Mouse (Mus musculus) spleen, adult 2 months (tissue): Measurements from ENCODE around the gene Gnl3l. TPM values are rescaled to one million over a fixed set of nuclear protein-coding genes. Genes with fewer than 3 reads are reported as not detected.

Source experiments
- DNase-seq, 2 experiments: peaks; one replicate each; pipeline versions ENCODE4 v3.0.0 to v3.0.0-alpha.2; 2012 to 2021; ENCODE audit warnings: low spot score in 2 of 2, low read depth in 1 of 2
- H3K27ac ChIP-seq: fragments of 200-500 bp; 2 replicates; pipeline ENCODE4 v1.5.1; 2012; ENCODE audit warnings: low read length, inconsistent platforms; ENCODE audit not compliant: insufficient read depth
- H3K27me3 ChIP-seq: fragments of 200-500 bp; 2 replicates; pipeline ENCODE4 v1.6.1; 2012; ENCODE audit warnings: mild to moderate bottlenecking, moderate library complexity, low read length, inconsistent platforms; ENCODE audit not compliant: control insufficient read depth, insufficient read depth
- H3K36me3 ChIP-seq: fragments of 200-500 bp; 2 replicates; pipeline ENCODE4 v1.6.1; 2012; ENCODE audit warnings: mild to moderate bottlenecking, low read length, inconsistent platforms; ENCODE audit not compliant: control insufficient read depth, insufficient read depth
- H3K4me1 ChIP-seq: fragments of 200-500 bp; 2 replicates; pipeline ENCODE4 v1.6.1; 2011; ENCODE audit warnings: inconsistent platforms; ENCODE audit not compliant: control insufficient read depth, insufficient read depth, insufficient read length
- H3K4me3 ChIP-seq: fragments of 200-500 bp; 2 replicates; pipeline ENCODE4 v1.5.1; 2011; ENCODE audit warnings: mild to moderate bottlenecking, inconsistent platforms; ENCODE audit not compliant: insufficient read depth, insufficient read length; ENCODE audit errors: extremely low read depth
- CTCF ChIP-seq: fragments of 200-500 bp; IDR thresholded peaks from 2 replicates; pipeline ENCODE4 v1.5.1; 2011; ENCODE audit warnings: mild to moderate bottlenecking, inconsistent platforms; ENCODE audit not compliant: insufficient read depth, insufficient read length, insufficient replicate concordance; ENCODE audit errors: extremely low read depth
- POLR2A ChIP-seq: fragments of 200-500 bp; IDR thresholded peaks from 2 replicates; pipeline ENCODE4 v1.6.1; 2011; ENCODE audit warnings: low read depth, low read length, inconsistent platforms
- WGBS: fragments of 180-500 bp; shearing (Covaris S2); methylation state at CpG from one replicate; pipeline ENCODE4 v1.1.7; 2018; 5-methylcytosine and 5-hydroxymethylcytosine counted together
- polyA plus RNA-seq: library from polyadenylated mRNA; depleted of rRNA; stranded (reverse); fragments of >200 nt; gene quantifications from 2 replicates; pipeline ENCODE4 v1.2.3, GENCODE M21; 2012

Gnl3l gene
- polyA plus RNA-seq, 1 experiment: 6.0 TPM

DNA sequence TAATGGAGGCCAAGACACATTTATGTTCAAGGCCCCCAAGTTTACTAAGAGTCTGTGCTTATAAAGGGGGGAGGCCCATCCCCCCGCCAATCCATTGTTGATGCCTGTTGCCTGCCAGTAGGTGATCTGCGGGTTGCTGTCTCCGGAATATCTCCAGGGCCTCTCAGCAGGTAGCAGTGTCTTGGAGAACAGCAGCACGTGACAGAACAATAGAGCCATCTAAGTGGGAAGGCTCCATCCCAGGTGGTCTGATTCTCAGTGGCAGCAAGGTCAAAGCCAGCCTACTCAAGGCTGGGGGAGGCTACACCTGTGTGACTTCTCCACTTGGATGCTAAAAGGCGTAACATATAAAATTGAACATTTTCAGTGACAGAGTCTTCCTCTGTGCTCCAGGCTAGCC is 24.1 kb upstream of the Gnl3l start:
- DNase-seq: no peak
- no peaks in the 10 kb centered on the region for H3K4me1 ChIP-seq
- WGBS: 86% methylated on average over 5 of the region's 5 CpGs
- H3K27ac ChIP-seq: no peak overlapping the region
- no peak for TF ChIP-seq CTCF
- no peak for TF ChIP-seq POLR2A
- H3K36me3 ChIP-seq: no peaks in the 10 kb centered on the region
- no peaks in the 10 kb centered on the region for H3K27me3 ChIP-seq
- H3K4me3 ChIP-seq: no peak overlapping the region

- Histone ChIP-seq H3K4me1 (no peaks in the 10 kb centered on the region), H3K27me3 (no peaks in the 10 kb centered on the region), H3K27ac (no peak overlapping the region), H3K36me3 (no peaks in the 10 kb centered on the region), H3K4me3 (no peak overlapping the region)
- TF ChIP-seq POLR2A (no peak), CTCF (no peak)
- WGBS: 80% methylated on average over 3 of the region's 3 CpGs
- DNase-seq: no peak
Measured at GRCm38 (mm10) chrX:151031400-151031799, 14.3 kb upstream of the Gnl3l start.

DNA sequence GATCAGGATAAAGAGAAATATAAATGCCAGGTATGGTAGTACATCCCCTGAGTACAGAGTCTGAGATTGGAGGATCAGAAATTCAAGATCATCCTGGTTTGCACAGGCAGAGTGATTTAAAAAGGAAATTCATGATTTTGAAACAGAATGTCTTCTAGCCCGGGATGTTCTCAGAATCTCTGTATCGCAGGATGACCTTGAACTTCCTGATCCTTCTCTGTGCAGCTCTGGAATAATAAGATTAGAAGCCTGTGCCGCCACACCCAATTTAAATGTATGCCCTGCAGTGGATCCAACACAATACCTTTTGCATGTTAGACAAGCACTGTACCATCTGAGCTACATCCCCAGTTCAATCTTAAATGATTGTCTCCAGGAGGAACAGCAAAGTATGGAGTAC is 1.7 kb upstream of the Gnl3l start:
- TF ChIP-seq POLR2A (no peak), CTCF (no peak)
- no peak overlapping the region for H3K27ac ChIP-seq
- no peaks in the 10 kb centered on the region; the same call in 1 of the 2 replicates for H3K4me1 ChIP-seq
- H3K4me3 ChIP-seq: no peak overlapping the region
- 79% methylated on average over 3 of the region's 3 CpGs for WGBS
- no peaks in the 10 kb centered on the region for H3K27me3 ChIP-seq
- no peak for DNase-seq
- H3K36me3 ChIP-seq: no peaks in the 10 kb centered on the region

DNA sequence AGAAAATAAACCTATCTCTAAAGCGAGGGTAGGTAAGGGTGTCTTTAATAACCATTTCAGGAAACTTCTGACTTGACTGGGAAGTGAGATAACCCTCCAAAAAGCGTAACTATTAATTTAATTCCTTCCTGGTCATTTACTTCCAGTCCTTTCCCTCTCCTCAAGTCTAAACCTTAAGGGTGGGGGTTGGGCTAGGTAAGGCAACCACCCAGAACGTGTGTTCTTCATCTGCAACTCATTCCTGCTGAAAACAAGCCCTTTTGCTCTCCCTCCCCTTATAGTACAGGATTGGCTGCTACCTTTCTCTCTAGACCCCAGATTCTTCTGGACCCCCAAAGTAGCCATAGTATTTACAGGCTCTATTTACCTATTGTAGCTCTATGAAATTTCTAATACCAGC is 775 bp upstream of the Gnl3l start:
- Histone ChIP-seq H3K4me3 (peak overlapping the region; percentile 64), H3K27ac (no peak overlapping the region), H3K4me1 (no peaks in the 10 kb centered on the region; the same call in 1 of the 2 replicates), H3K27me3 (no peaks in the 10 kb centered on the region), H3K36me3 (no peaks in the 10 kb centered on the region)
- no peak for DNase-seq
- 14% methylated on average over 3 of the region's 3 CpGs for whole genome bisulfite sequencing
- TF ChIP-seq CTCF: no peak
- no peak for TF ChIP-seq POLR2A

GRCm38 (mm10) chrX:150996775-150997174 is 20.3 kb downstream of the Gnl3l start:
- WGBS: 86% methylated on average over 3 of the region's 3 CpGs
- Histone ChIP-seq H3K4me1 (no peaks in the 10 kb centered on the region), H3K27ac (no peak overlapping the region), H3K4me3 (no peak overlapping the region), H3K27me3 (no peaks in the 10 kb centered on the region), H3K36me3 (peaks cover 25% of the 10 kb centered on the region)
- TF ChIP-seq POLR2A: no peak
- no peak for TF ChIP-seq CTCF
- no peak for DNase-seq

DNA sequence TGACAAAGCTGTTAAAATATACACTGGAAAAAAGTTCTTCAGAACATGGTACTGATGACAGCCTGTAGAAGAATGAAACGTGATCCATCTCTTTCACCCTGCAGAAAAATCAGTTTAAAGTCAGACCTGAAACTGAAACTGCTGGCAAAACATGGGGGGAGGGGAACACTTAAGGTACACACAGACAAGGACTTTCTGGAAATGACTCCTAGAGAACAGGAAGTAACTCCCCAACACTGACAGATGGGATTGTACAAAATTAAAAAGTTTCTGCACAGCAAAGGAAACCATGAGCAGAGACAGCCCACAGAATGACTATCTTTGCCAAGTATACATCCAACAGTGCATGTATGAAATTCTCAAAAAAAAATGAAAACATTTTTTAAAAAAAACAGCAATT is 35.5 kb downstream of the Gnl3l start:
- H3K27ac ChIP-seq: no peak overlapping the region
- no peak overlapping the region for H3K4me3 ChIP-seq
- 21% methylated on average over 1 of the region's 1 CpGs for WGBS

GRCm38 (mm10) chrX:150975424-150975823 is 41.7 kb downstream of the Gnl3l start:
- no peaks in the 10 kb centered on the region for H3K36me3 ChIP-seq
- H3K27ac ChIP-seq: no peak overlapping the region
- no peak overlapping the region for H3K4me3 ChIP-seq
- 95% methylated on average over 5 of the region's 5 CpGs for WGBS
- DNase-seq: no peak
- no peaks in the 10 kb centered on the region for H3K27me3 ChIP-seq
- TF ChIP-seq POLR2A: no peak
- TF ChIP-seq CTCF: no peak
- H3K4me1 ChIP-seq: no peaks in the 10 kb centered on the region

More for the DNA sequence above, 35.5 kb downstream of the Gnl3l start:
- no peak for DNase-seq
- no peaks in the 10 kb centered on the region for H3K4me1 ChIP-seq
- TF ChIP-seq CTCF (no peak), POLR2A (no peak)
- H3K27me3 ChIP-seq: no peaks in the 10 kb centered on the region
- H3K36me3 ChIP-seq: peaks cover 4% of the 10 kb centered on the region; the same call in 1 of the 2 replicates

GRCm38 (mm10) chrX:150963027-150963426 is 54.1 kb downstream of the Gnl3l start:
- no peak for DNase-seq
- 32% methylated on average over 2 of the region's 2 CpGs for WGBS
- Histone ChIP-seq H3K27ac (no peak overlapping the region), H3K4me3 (no peak overlapping the region), H3K36me3 (no peaks in the 10 kb centered on the region), H3K27me3 (no peaks in the 10 kb centered on the region), H3K4me1 (no peaks in the 10 kb centered on the region)
- no peak for TF ChIP-seq CTCF
- TF ChIP-seq POLR2A: no peak
